Mouse (Mus musculus) embryonic fibroblast, embryonic 13.5 days (primary cell): ENCODE measurements around the gene Cldn4. TPM values are rescaled to one million over a fixed set of nuclear protein-coding genes. Genes with fewer than 3 reads are reported as not detected.

Experiments
- H3K27ac ChIP-seq: 2 replicates; pipeline ENCODE4 v1.5.1; 2012; ENCODE audit warnings: low read length, control low read depth, inconsistent platforms; ENCODE audit not compliant: insufficient read depth
- H3K4me1 ChIP-seq: 2 replicates; pipeline ENCODE4 v1.6.1; 2011; ENCODE audit warnings: low read length; ENCODE audit not compliant: control insufficient read depth, insufficient read depth
- H3K4me3 ChIP-seq: 2 replicates; pipeline ENCODE4 v1.5.1; 2011; ENCODE audit warnings: mild to moderate bottlenecking, control low read depth, low read length; ENCODE audit not compliant: insufficient read depth
- CTCF ChIP-seq: IDR thresholded peaks from 2 replicates; pipeline ENCODE4 v1.5.1; 2011; ENCODE audit warnings: mild to moderate bottlenecking, control low read depth, low read length, moderate library complexity, borderline replicate concordance; ENCODE audit not compliant: insufficient read depth
- POLR2A ChIP-seq: IDR thresholded peaks from 2 replicates; pipeline ENCODE4 v1.6.1; 2011; ENCODE audit warnings: low read depth, mild to moderate bottlenecking, control low read depth, low read length, moderate library complexity
- polyA plus RNA-seq: library from polyadenylated mRNA; stranded (reverse); fragments of >200 nt; gene quantifications from 2 replicates; pipeline ENCODE4 v1.2.4, GENCODE M21; 2011; ENCODE audit warnings: low read depth; ENCODE audit not compliant: missing spikeins, insufficient read length

Cldn4 gene
- polyA plus RNA-seq, 1 experiment: not detected

DNA sequence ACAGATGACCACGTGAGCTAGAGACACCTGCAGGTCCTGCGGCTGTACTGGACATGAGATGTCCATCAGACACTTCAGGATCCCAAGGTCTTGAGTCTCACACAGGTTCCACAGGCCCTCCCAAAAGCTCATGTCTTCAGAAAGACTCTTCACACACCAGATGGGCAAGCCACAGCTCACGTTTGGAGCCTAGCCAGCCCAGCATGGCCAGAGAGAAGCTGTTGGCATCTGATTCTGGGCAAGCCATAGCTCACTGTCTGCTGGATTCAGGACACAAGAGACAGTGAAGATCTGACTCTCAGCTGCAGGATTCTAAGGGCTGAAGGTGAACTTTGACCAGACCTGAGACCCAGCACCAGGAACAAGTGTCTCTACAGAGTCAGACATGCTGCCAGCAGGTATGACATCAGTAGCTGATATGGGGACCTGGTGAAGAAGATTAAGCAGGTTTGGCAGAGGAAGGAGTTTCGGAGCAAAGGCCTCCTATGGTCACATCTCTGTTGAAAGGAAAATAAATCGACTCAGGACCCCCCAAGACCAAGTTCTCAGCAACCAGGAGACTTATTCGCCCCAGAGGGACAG is 26.5 kb downstream of the Cldn4 start:
- Histone ChIP-seq H3K27ac (no peak overlapping the region), H3K4me1 (no peaks in the 10 kb centered on the region), H3K4me3 (no peak overlapping the region)
- TF ChIP-seq CTCF (no peak), POLR2A (no peak)

DNA sequence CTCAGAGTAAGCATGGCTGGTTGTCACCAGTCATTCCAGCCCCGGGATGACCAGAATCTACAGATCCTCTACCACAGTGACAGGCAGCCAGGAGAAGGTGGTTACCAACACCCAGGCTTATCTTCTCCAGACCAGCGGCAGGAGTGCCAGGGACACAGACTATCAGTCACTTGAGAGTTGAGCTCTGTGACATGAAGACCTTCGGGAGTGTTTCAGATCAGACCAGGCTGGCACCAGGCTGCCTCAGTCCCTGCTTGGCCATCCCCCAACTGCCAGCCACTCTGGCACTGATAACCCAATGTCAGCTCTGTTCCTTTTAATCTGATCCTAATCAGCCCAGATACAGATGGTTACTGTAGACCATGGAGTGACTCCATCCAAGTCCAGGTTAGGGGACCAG is 27.6 kb downstream of the Cldn4 start:
- Histone ChIP-seq H3K4me3 (no peak overlapping the region), H3K4me1 (no peaks in the 10 kb centered on the region), H3K27ac (no peak overlapping the region)
- no peak for TF ChIP-seq CTCF
- TF ChIP-seq POLR2A: no peak

DNA sequence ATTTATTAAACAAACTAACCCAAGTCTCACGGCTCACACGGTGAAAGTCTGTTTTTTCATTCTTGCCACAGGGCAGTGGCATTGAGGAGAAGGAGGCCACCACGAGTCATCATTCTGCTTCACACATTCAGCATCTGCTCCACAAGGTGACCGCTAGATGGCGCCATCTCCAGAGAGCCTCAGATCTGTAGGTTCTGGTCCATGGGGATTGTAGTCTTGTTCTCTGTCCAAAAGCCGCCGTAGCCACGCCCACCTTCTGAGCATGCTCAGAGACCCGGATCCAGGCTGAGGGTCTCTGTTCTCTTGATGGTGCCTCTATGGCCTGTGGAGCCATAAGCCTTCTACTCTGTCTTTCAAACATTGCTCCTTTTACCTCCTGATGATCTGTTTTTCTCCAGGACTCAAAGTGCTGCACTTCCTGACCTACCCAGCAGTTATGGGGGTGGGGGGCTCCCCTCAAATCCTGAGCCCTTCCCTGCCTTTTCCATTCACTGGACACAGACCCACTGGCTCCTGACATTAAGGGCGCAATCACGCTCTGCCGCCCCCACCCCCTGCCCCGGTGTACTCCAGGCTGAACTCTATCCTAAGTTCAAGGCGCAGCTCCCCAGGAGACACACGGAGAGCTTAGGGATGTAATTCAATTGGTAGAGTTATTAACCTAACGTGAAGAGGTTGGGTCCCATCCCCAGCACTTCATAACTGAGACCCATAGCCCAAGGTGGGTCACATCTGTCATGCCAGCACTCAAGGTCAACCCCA is 28.5 kb downstream of the Cldn4 start:
- Histone ChIP-seq H3K4me3 (no peak overlapping the region), H3K27ac (no peak overlapping the region), H3K4me1 (no peaks in the 10 kb centered on the region)
- TF ChIP-seq POLR2A (no peak), CTCF (peak; percentile 54; the same call in 1 of the 2 replicates)

DNA sequence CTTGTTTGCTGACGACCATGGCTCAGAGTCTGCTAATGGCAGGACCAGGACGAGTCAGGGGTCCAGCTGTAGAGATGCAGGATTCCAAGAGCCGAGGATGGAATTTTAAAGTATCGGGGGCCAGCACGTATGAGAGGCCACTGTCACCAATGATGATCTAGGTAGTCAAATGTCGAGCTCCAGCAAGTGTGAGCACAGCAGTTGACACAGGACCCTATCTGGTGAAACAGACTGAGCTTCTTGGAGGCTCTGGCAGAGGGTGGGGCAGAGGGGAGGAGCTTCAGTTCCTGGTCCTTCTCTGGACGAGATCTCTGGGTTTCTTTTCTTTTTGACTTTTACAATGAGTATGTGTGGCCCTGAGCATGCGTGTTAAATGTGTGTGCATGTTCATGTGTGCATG is 31.4 kb downstream of the Cldn4 start, which contains the start of gene Cldn13:
Gene Cldn13, minus strand, starts transcription at position 216 of the 400 bp plus-strand sequence.
- Histone ChIP-seq H3K4me1 (no peaks in the 10 kb centered on the region), H3K4me3 (no peak within 1 kb of the TSS), H3K27ac (no peak within 1 kb of the TSS)
- TF ChIP-seq POLR2A: no peak
- no peak for TF ChIP-seq CTCF

DNA sequence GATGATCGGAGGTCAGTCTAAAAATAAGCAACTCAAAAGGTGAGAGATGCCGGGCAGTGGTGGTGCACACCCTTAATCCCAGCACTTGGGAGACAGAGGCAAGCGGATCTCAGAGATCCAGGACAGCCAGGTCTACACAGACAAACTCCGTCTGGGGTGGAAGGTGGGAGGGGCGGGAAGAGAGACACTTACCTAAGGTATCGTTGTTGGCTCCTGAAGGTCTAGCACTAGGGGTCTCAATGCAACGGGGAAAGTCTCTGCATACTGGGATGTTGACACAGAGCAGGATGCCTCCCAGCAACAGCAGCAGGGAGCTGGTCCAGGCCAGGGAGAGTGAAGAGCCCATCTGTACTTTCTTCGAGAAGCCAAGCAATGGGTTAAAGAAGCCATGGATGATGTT is 32.2 kb downstream of the Cldn4 start:
- TF ChIP-seq CTCF: no peak
- no peak for TF ChIP-seq POLR2A
- Histone ChIP-seq H3K27ac (no peak overlapping the region), H3K4me3 (no peak overlapping the region), H3K4me1 (no peaks in the 10 kb centered on the region)

DNA sequence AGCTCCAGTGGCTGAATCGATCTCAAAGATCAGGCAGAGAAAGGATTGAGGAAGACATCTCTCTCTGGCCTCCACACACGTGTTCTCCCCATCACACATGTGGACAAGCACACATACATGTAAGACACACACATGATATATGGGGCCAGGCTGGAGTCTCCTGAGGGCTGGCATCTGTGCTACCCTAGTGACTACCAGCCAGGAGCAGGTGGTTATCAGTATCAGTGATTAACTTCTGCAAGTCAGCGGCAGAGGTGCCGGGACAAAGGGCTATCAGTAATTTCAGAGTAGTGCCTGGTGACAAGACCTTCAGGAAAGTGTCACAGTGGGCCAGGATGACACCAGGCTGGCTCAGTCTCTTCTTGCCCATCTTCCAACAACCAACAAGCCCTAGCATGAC is 33.0 kb downstream of the Cldn4 start:
- Histone ChIP-seq H3K4me3 (no peak overlapping the region), H3K27ac (no peak overlapping the region)

DNA sequence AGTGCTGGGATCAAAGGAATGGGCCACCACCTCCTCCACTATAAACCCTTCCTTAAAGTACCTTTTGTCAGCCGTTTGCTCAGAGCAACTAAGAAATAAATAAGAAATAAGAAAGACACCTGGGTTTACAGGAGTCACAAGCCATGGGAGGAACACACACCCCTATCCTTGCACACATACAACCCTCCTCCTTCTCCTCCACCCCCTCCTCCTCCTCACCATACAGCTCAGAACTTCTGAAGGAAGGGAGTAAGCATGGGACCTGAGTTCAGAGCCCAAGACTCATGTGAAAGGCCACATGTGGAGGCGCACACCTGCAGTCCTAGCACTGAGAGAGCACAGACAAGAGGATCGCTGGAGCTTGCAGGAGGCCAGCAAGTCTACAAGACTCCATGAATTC is 33.4 kb downstream of the Cldn4 start:
- TF ChIP-seq POLR2A (no peak), CTCF (no peak)

More for the DNA sequence above, 33.0 kb downstream of the Cldn4 start:
- H3K4me1 ChIP-seq: no peaks in the 10 kb centered on the region
- TF ChIP-seq POLR2A (no peak), CTCF (no peak)

DNA sequence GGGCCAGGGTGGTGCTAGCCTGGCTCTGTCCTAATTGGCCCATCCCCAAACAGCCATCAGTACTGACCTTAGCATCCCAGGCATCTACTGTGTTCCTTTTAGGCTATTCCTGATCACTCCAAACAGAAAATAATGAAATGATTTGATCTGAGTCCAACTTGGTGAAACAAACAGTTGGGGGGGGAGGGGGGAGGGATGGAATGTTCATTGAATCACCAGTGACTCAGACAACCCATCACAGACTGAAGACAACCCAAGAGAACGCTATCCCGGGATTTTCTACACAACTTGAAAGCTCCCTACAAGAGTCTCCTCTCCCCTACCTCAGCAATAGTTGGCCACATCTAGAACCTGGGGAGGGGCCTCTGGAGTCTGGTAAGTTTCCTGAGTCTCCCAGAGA is 34.8 kb downstream of the Cldn4 start:
- H3K27ac ChIP-seq: no peak overlapping the region
- no peaks in the 10 kb centered on the region for H3K4me1 ChIP-seq
- no peak overlapping the region for H3K4me3 ChIP-seq

More for the DNA sequence above, 33.4 kb downstream of the Cldn4 start:
- Histone ChIP-seq H3K4me3 (no peak overlapping the region), H3K4me1 (no peaks in the 10 kb centered on the region), H3K27ac (no peak overlapping the region)

DNA sequence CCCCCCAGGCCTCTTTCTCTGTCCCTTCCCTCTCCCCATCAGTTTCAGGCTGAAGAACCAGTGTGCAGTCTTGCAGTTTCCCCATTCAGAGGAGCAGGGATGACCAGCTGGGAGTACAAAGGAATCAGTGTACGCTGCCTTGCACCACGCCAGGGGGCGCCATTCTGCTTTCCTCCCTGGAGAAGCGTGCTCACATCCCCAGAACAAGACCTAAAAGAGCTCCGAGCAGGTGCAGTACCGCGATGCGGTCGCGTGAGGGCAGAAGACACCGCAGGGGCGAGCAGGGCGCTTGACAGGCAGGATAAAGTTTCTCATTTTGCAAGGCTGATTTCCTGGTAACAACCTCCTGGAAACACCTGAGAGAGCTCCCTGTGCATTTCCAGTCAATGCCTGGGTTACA is 39.6 kb downstream of the Cldn4 start:
- no peak overlapping the region for H3K27ac ChIP-seq
- TF ChIP-seq CTCF (peak; percentile 96), POLR2A (no peak)
- no peaks in the 10 kb centered on the region for H3K4me1 ChIP-seq
- H3K4me3 ChIP-seq: no peak overlapping the region

More for the DNA sequence above, 34.8 kb downstream of the Cldn4 start:
- TF ChIP-seq POLR2A (no peak), CTCF (no peak)

DNA sequence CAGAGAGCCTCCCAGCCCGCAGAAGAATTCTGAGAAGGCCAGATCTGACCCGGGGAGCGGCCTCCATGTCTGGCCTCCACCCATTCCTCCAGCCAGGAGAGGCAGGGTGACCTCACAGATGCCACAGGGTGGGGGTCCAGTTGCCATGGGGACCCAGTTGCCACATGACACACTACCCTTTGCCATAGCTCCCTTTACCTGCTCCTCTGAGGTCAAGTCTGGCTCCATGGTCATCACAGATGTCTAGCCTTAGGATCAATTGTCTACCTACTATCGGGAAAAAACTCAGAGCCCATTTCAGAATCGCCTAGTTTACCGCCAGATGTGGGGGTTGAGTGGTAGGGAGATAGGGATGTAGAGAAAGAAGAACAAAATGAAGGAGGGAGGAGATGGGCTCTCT is 40.1 kb downstream of the Cldn4 start, which contains the start of gene Tmem270:
Gene Tmem270, minus strand, starts transcription at position 101 of the 400 bp plus-strand sequence.
- no peak within 1 kb of the TSS for H3K4me3 ChIP-seq
- H3K4me1 ChIP-seq: no peaks in the 10 kb centered on the region
- H3K27ac ChIP-seq: no peak within 1 kb of the TSS
- TF ChIP-seq POLR2A: no peak
- TF ChIP-seq CTCF: no peak
